Mouse (Mus musculus) forebrain, embryonic 13.5 days (tissue): ENCODE measurements around the gene Rhou. TPM values are rescaled to one million over a fixed set of nuclear protein-coding genes. Genes with fewer than 3 reads are reported as not detected.
A peak's percentile ranks its signal among the peaks of the same experiment; 100 is the strongest.

Source experiments
- ATAC-seq: fragments of 200-750 bp; cut with Nextera tagmentation; 2 replicates; pipeline ENCODE4 v1.8.0; 2017
- H3K27ac ChIP-seq: fragments of 300-500 bp; sonication (generic); 2 replicates; pipeline ENCODE4 v1.5.1; 2015; ENCODE audit warnings: inconsistent platforms, mild to moderate bottlenecking, moderate library complexity
- H3K27me3 ChIP-seq: fragments of 300-500 bp; sonication (generic); 2 replicates; pipeline ENCODE4 v1.6.1; 2015; ENCODE audit warnings: mild to moderate bottlenecking, inconsistent platforms
- H3K36me3 ChIP-seq: fragments of 300-500 bp; sonication (generic); 2 replicates; pipeline ENCODE4 v1.6.1; 2015; ENCODE audit warnings: mild to moderate bottlenecking, inconsistent platforms; ENCODE audit not compliant: poor library complexity, severe bottlenecking
- H3K4me1 ChIP-seq: fragments of 300-500 bp; sonication (generic); 2 replicates; pipeline ENCODE4 v1.6.1; 2015; ENCODE audit warnings: inconsistent platforms
- H3K4me2 ChIP-seq: fragments of 300-500 bp; sonication (generic); 2 replicates; pipeline ENCODE4 v1.6.1; 2015; ENCODE audit warnings: inconsistent platforms, mild to moderate bottlenecking, moderate library complexity
- H3K4me3 ChIP-seq: fragments of 300-500 bp; sonication (generic); 2 replicates; pipeline ENCODE4 v1.5.1; 2015; ENCODE audit warnings: mild to moderate bottlenecking, inconsistent platforms
- H3K9ac ChIP-seq: fragments of 300-500 bp; sonication (generic); 2 replicates; pipeline ENCODE4 v1.6.1; 2015; ENCODE audit warnings: mild to moderate bottlenecking, inconsistent platforms
- H3K9me3 ChIP-seq: fragments of 300-500 bp; sonication (generic); replicated peaks from 2 replicates; pipeline ENCODE4 v1.6.1; 2016; ENCODE audit warnings: inconsistent platforms
- WGBS: fragments of 180-500 bp; shearing (Covaris S2); methylation state at CpG from one replicate; pipeline ENCODE4 v1.1.7; 2015; 5-methylcytosine and 5-hydroxymethylcytosine counted together
- polyA plus RNA-seq: library from polyadenylated mRNA; unstranded; fragments of >200 nt; fragmentation: Nextera tagmentation; extraction: Ambion mirVana; gene quantifications from 2 replicates; pipeline ENCODE4 v1.2.1, GENCODE M21; 2015

The Rhou gene
- polyA plus RNA-seq, 1 experiment from 2014 or later = 8.9 TPM

GRCm38 (mm10) chr8:123653994-123654569, 353 bp downstream of the Rhou start:
- ATAC-seq = peak; percentile 72

GRCm38 (mm10) chr8:123654763-123655162, 1.0 kb downstream of the Rhou start:
- ATAC-seq = no peak
- Histone ChIP-seq H3K4me2 (peak overlapping the region; percentile 69), H3K4me3 (peak overlapping the region; percentile 74), H3K36me3 (peaks cover 29% of the 10 kb centered on the region), H3K4me1 (peaks cover 21% of the 10 kb centered on the region), H3K9ac (peak overlapping the region; percentile 91), H3K27ac (no peak overlapping the region), H3K27me3 (no peaks in the 10 kb centered on the region), H3K9me3 (no peaks in the 10 kb centered on the region)
- 17% methylated on average over 5 of the region's 5 CpGs for WGBS

More at GRCm38 (mm10) chr8:123653994-123654569, 353 bp downstream of the Rhou start:
- Histone ChIP-seq H3K4me1 (peaks cover 21% of the 10 kb centered on the region), H3K9ac (peak overlapping the region; percentile 91), H3K9me3 (no peaks in the 10 kb centered on the region), H3K27ac (peak overlapping the region; percentile 82), H3K4me2 (peak overlapping the region; percentile 69), H3K4me3 (peak overlapping the region; percentile 74), H3K36me3 (peaks cover 29% of the 10 kb centered on the region), H3K27me3 (no peaks in the 10 kb centered on the region)
- under 1% methylated on average over 55 of the region's 77 CpGs for WGBS

- WGBS = 5% methylated on average over 8 of the region's 8 CpGs
- no peak overlapping the region for H3K27ac ChIP-seq
- no peak for ATAC-seq
These were observed 1.6 kb downstream of the Rhou start for GRCm38 (mm10) chr8:123655351-123655779.

GRCm38 (mm10) chr8:123657826-123658225, 4.1 kb downstream of the Rhou start:
- 91% methylated on average over 8 of the region's 8 CpGs for WGBS

More at GRCm38 (mm10) chr8:123655351-123655779, 1.6 kb downstream of the Rhou start:
- peak overlapping the region; percentile 74 for H3K4me3 ChIP-seq
- H3K4me2 ChIP-seq = peak overlapping the region; percentile 69
- peaks cover 21% of the 10 kb centered on the region for H3K4me1 ChIP-seq
- H3K9me3 ChIP-seq = no peaks in the 10 kb centered on the region
- peak overlapping the region; percentile 40 for H3K9ac ChIP-seq
- peaks cover 31% of the 10 kb centered on the region for H3K36me3 ChIP-seq
- H3K27me3 ChIP-seq = no peaks in the 10 kb centered on the region

GRCm38 (mm10) chr8:123659469-123660057, 5.8 kb downstream of the Rhou start:
- WGBS = 91% methylated on average over 10 of the region's 10 CpGs
- Histone ChIP-seq H3K4me1 (peaks cover 15% of the 10 kb centered on the region), H3K36me3 (peaks cover 71% of the 10 kb centered on the region)

More at GRCm38 (mm10) chr8:123657826-123658225, 4.1 kb downstream of the Rhou start:
- H3K4me3 ChIP-seq = no peak overlapping the region
- peaks cover 54% of the 10 kb centered on the region for H3K36me3 ChIP-seq
- no peak overlapping the region for H3K27ac ChIP-seq
- no peak for ATAC-seq
- H3K27me3 ChIP-seq = no peaks in the 10 kb centered on the region
- peaks cover 20% of the 10 kb centered on the region for H3K4me1 ChIP-seq
- no peak overlapping the region for H3K9ac ChIP-seq
- H3K4me2 ChIP-seq = no peak overlapping the region
- no peaks in the 10 kb centered on the region for H3K9me3 ChIP-seq

GRCm38 (mm10) chr8:123661515-123661914, 7.8 kb downstream of the Rhou start:
- ATAC-seq = no peak
- no peak overlapping the region for H3K27ac ChIP-seq
- WGBS = 84% methylated on average over 11 of the region's 11 CpGs
- no peaks in the 10 kb centered on the region for H3K9me3 ChIP-seq
- no peaks in the 10 kb centered on the region for H3K4me1 ChIP-seq
- H3K36me3 ChIP-seq = peaks cover 68% of the 10 kb centered on the region
- H3K27me3 ChIP-seq = no peaks in the 10 kb centered on the region
- H3K9ac ChIP-seq = no peak overlapping the region
- H3K4me3 ChIP-seq = no peak overlapping the region
- no peak overlapping the region for H3K4me2 ChIP-seq

More at GRCm38 (mm10) chr8:123659469-123660057, 5.8 kb downstream of the Rhou start:
- Histone ChIP-seq H3K9me3 (no peaks in the 10 kb centered on the region), H3K27me3 (no peaks in the 10 kb centered on the region), H3K4me3 (no peak overlapping the region), H3K27ac (no peak overlapping the region), H3K9ac (no peak overlapping the region), H3K4me2 (no peak overlapping the region)
- no peak for ATAC-seq

- ATAC-seq = no peak
- no peak overlapping the region for H3K4me3 ChIP-seq
- H3K27me3 ChIP-seq = no peaks in the 10 kb centered on the region
- peaks cover 41% of the 10 kb centered on the region for H3K36me3 ChIP-seq
- H3K9me3 ChIP-seq = no peaks in the 10 kb centered on the region
- H3K9ac ChIP-seq = no peak overlapping the region
- no peak overlapping the region for H3K4me2 ChIP-seq
- WGBS = 91% methylated on average over 6 of the region's 6 CpGs
- H3K27ac ChIP-seq = no peak overlapping the region
- H3K4me1 ChIP-seq = no peaks in the 10 kb centered on the region; the same call in 1 of the 2 replicates
These were observed 11.9 kb downstream of the Rhou start for GRCm38 (mm10) chr8:123665580-123665979.

GRCm38 (mm10) chr8:123666832-123667231, 13.1 kb downstream of the Rhou start:
- ATAC-seq = no peak
- no peaks in the 10 kb centered on the region for H3K9me3 ChIP-seq
- WGBS = 90% methylated on average over 1 of the region's 1 CpGs

GRCm38 (mm10) chr8:123668681-123669080, 15.0 kb downstream of the Rhou start:
- H3K4me2 ChIP-seq = no peak overlapping the region
- no peak overlapping the region for H3K9ac ChIP-seq
- ATAC-seq = no peak
- no peak overlapping the region for H3K4me3 ChIP-seq
- H3K27me3 ChIP-seq = no peaks in the 10 kb centered on the region
- H3K27ac ChIP-seq = no peak overlapping the region
- no peaks in the 10 kb centered on the region for H3K9me3 ChIP-seq
- 28% methylated on average over 4 of the region's 4 CpGs for WGBS
- H3K36me3 ChIP-seq = peaks cover 13% of the 10 kb centered on the region
- H3K4me1 ChIP-seq = no peaks in the 10 kb centered on the region; the same call in 1 of the 2 replicates

More at GRCm38 (mm10) chr8:123666832-123667231, 13.1 kb downstream of the Rhou start:
- Histone ChIP-seq H3K4me3 (no peak overlapping the region), H3K36me3 (peaks cover 29% of the 10 kb centered on the region), H3K4me1 (no peaks in the 10 kb centered on the region; the same call in 1 of the 2 replicates), H3K4me2 (no peak overlapping the region), H3K27ac (no peak overlapping the region), H3K9ac (no peak overlapping the region), H3K27me3 (no peaks in the 10 kb centered on the region)

GRCm38 (mm10) chr8:123670766-123671165, 17.0 kb downstream of the Rhou start:
- 57% methylated on average over 7 of the region's 7 CpGs for WGBS
- Histone ChIP-seq H3K36me3 (no peaks in the 10 kb centered on the region), H3K4me3 (no peak overlapping the region), H3K9ac (no peak overlapping the region), H3K4me2 (no peak overlapping the region), H3K27ac (no peak overlapping the region), H3K4me1 (peaks cover 8% of the 10 kb centered on the region), H3K9me3 (no peaks in the 10 kb centered on the region), H3K27me3 (no peaks in the 10 kb centered on the region)
- no peak for ATAC-seq

- H3K36me3 ChIP-seq = no peaks in the 10 kb centered on the region
- no peak overlapping the region for H3K4me2 ChIP-seq
- H3K27me3 ChIP-seq = no peaks in the 10 kb centered on the region
- H3K4me1 ChIP-seq = peaks cover 8% of the 10 kb centered on the region
- no peaks in the 10 kb centered on the region for H3K9me3 ChIP-seq
- H3K9ac ChIP-seq = no peak overlapping the region
- 69% methylated on average over 7 of the region's 7 CpGs for whole genome bisulfite sequencing
- ATAC-seq = no peak
- H3K27ac ChIP-seq = no peak overlapping the region
- no peak overlapping the region for H3K4me3 ChIP-seq
These were observed 17.7 kb downstream of the Rhou start for GRCm38 (mm10) chr8:123671454-123671853.

GRCm38 (mm10) chr8:123672648-123673047, 18.9 kb downstream of the Rhou start:
- H3K4me3 ChIP-seq = no peak overlapping the region
- H3K27ac ChIP-seq = no peak overlapping the region
- no peak overlapping the region for H3K4me2 ChIP-seq
- no peaks in the 10 kb centered on the region for H3K36me3 ChIP-seq
- WGBS = 83% methylated on average over 6 of the region's 6 CpGs
- peaks cover 8% of the 10 kb centered on the region for H3K4me1 ChIP-seq
- no peaks in the 10 kb centered on the region for H3K27me3 ChIP-seq
- H3K9me3 ChIP-seq = no peaks in the 10 kb centered on the region
- no peak for ATAC-seq
- H3K9ac ChIP-seq = no peak overlapping the region
